Mouse (Mus musculus) heart, embryonic 12.5 days (tissue): ENCODE measurements around the gene Pibf1. TPM values are rescaled to one million over a fixed set of nuclear protein-coding genes. Genes with fewer than 3 reads are reported as not detected.

ENCODE experiments used
- ATAC-seq: fragments of 200-750 bp; cut with Nextera tagmentation; 2 replicates; pipeline ENCODE4 v1.8.0; 2017; ENCODE audit warnings: moderate TSS enrichment, moderate library complexity; ENCODE audit not compliant: insufficient number of reproducible peaks, low FRiP score
- H3K27ac ChIP-seq: fragments of 300-500 bp; sonication (generic); 2 replicates; pipeline ENCODE4 v1.5.1; 2016; ENCODE audit warnings: mild to moderate bottlenecking, moderate library complexity; ENCODE audit not compliant: poor library complexity, severe bottlenecking
- H3K27me3 ChIP-seq: fragments of 300-500 bp; sonication (generic); replicated peaks from 2 replicates; pipeline ENCODE4 v1.6.1; 2016; ENCODE audit warnings: mild to moderate bottlenecking, moderate library complexity
- H3K36me3 ChIP-seq: fragments of 300-500 bp; sonication (generic); 2 replicates; pipeline ENCODE4 v1.6.1; 2016; ENCODE audit warnings: mild to moderate bottlenecking, moderate library complexity
- H3K4me1 ChIP-seq: fragments of 300-500 bp; sonication (generic); replicated peaks from 2 replicates; pipeline ENCODE4 v1.6.1; 2016; ENCODE audit warnings: mild to moderate bottlenecking
- H3K4me2 ChIP-seq: fragments of 300-500 bp; sonication (generic); 2 replicates; pipeline ENCODE4 v1.6.1; 2016; ENCODE audit warnings: mild to moderate bottlenecking, moderate library complexity
- H3K4me3 ChIP-seq: fragments of 300-500 bp; sonication (generic); 2 replicates; pipeline ENCODE4 v1.5.1; 2016; ENCODE audit warnings: mild to moderate bottlenecking
- H3K9ac ChIP-seq: fragments of 300-500 bp; sonication (generic); 2 replicates; pipeline ENCODE4 v1.6.1; 2016; ENCODE audit warnings: mild to moderate bottlenecking, moderate library complexity
- H3K9me3 ChIP-seq: fragments of 300-500 bp; sonication (generic); replicated peaks from 2 replicates; pipeline ENCODE4 v1.6.1; 2016; ENCODE audit warnings: mild to moderate bottlenecking, moderate library complexity
- WGBS: fragments of 180-500 bp; shearing (Covaris S2); methylation state at CpG from one replicate; pipeline ENCODE4 v1.1.7; 2016; 5-methylcytosine and 5-hydroxymethylcytosine counted together
- polyA plus RNA-seq: library from polyadenylated mRNA; unstranded; fragments of >200 nt; fragmentation: Nextera tagmentation; extraction: Ambion mirVana; gene quantifications from 2 replicates; pipeline ENCODE4 v1.2.1, GENCODE M21; 2016

Gene Pibf1
- polyA plus RNA-seq, 1 experiment from 2014 or later: 17.6 TPM

DNA sequence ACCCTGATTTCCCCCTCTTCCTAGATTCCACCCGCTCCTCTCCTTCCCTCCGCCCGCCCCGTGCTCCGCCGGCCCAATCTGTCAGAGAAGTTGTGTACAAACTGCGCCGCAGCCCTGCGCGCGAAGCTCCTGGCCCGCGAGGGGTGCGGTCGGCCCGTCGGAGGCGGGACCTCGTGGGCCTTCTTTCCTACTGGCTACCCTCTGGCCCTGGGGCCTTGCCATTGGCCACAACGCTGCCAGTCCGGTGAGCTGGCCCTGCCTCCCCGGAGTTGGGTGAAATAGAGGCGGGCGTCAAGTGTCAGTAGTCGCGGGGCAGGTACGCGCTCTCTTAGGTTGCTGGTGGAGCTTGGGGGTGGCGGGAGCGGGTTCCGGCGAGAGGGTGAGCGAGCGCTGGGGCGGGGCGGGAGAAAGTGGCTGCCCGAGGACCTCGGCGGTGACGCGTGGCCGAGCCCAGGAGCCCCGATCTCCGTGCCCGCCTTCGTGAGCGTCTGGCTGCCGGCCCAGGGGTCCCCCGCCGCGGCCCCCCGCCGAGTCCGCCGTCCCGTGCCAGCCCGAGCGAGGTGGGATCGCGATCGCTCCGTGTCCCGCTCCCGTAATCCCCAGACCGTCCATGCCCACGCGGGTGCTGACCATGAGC, 199.3 kb downstream of the Pibf1 start, which contains the start of gene Klf5:
Gene Klf5, plus strand, starts transcription at position 307 of the 637 bp plus-strand sequence.
- WGBS: under 1% methylated on average over 58 of the region's 67 CpGs
- Histone ChIP-seq H3K27me3 (peaks cover 20% of the 10 kb centered on the region), H3K27ac (0 out of 2 replicates have a peak within 1 kb of the TSS, but pooled peaks have one; percentile 12), H3K4me3 (peak within 1 kb of the TSS; percentile 57), H3K4me1 (peaks cover 9% of the 10 kb centered on the region), H3K9ac (peak within 1 kb of the TSS; percentile 67), H3K9me3 (no peaks in the 10 kb centered on the region), H3K4me2 (peak within 1 kb of the TSS; percentile 82), H3K36me3 (0 out of 2 replicates have a peak, but pooled peaks cover 2% of the 10 kb centered on the region)
- ATAC-seq: peak; percentile 95

- no peaks in the 10 kb centered on the region for H3K9me3 ChIP-seq
- peak; percentile 75 for ATAC-seq
- peak overlapping the region; percentile 82 for H3K4me2 ChIP-seq
- H3K4me3 ChIP-seq: peak overlapping the region; percentile 57
- WGBS: under 1% methylated on average over 52 of the region's 60 CpGs
- peaks cover 20% of the 10 kb centered on the region for H3K27me3 ChIP-seq
- H3K36me3 ChIP-seq: 0 out of 2 replicates have a peak, but pooled peaks cover 2% of the 10 kb centered on the region
- H3K4me1 ChIP-seq: peaks cover 9% of the 10 kb centered on the region
- peak overlapping the region; percentile 67 for H3K9ac ChIP-seq
- H3K27ac ChIP-seq: 0 out of 2 replicates have a peak overlapping the region, but pooled peaks have one; percentile 12
Observed at GRCm38 (mm10) chr14:99299022-99299481, 199.8 kb downstream of the Pibf1 start.

GRCm38 (mm10) chr14:99299701-99300191, 200.5 kb downstream of the Pibf1 start:
- Histone ChIP-seq H3K27ac (no peak overlapping the region), H3K9me3 (no peaks in the 10 kb centered on the region)

DNA sequence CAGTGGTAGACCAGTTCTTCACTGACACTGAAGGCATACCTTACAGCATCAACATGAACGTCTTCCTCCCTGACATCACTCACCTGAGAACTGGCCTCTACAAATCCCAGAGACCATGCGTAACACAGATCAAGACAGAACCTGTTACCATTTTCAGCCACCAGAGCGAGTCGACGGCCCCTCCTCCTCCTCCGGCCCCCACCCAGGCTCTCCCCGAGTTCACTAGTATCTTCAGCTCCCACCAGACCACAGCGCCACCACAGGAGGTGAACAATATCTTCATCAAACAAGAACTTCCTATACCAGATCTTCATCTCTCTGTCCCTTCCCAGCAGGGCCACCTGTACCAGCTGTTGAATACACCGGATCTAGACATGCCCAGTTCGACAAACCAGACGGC, 202.2 kb downstream of the Pibf1 start:
- Histone ChIP-seq H3K36me3 (0 out of 2 replicates have a peak, but pooled peaks cover 2% of the 10 kb centered on the region), H3K4me2 (no peak overlapping the region), H3K27me3 (peaks cover 16% of the 10 kb centered on the region), H3K27ac (no peak overlapping the region), H3K9ac (no peak overlapping the region), H3K4me1 (peaks cover 3% of the 10 kb centered on the region), H3K4me3 (no peak overlapping the region), H3K9me3 (no peaks in the 10 kb centered on the region)
- 57% methylated on average over 11 of the region's 11 CpGs for whole genome bisulfite sequencing
- ATAC-seq: no peak

More at GRCm38 (mm10) chr14:99299701-99300191, 200.5 kb downstream of the Pibf1 start:
- Histone ChIP-seq H3K4me2 (peak overlapping the region; percentile 82), H3K27me3 (peaks cover 16% of the 10 kb centered on the region), H3K4me3 (peak overlapping the region; percentile 57), H3K4me1 (peaks cover 9% of the 10 kb centered on the region), H3K36me3 (0 out of 2 replicates have a peak, but pooled peaks cover 2% of the 10 kb centered on the region), H3K9ac (peak overlapping the region; percentile 67; the same call in 1 of the 2 replicates)
- no peak for ATAC-seq
- WGBS: 7% methylated on average over 21 of the region's 21 CpGs

Other genes starting within 250 kb of the Pibf1 start
- 0.87 and 1.1 TPM in 2 replicates for gene Rpl36a-ps1, start 105.1 kb upstream of the Pibf1 start, polyA plus RNA-seq
- gene Mzt1, start 53.3 kb upstream of the Pibf1 start, polyA plus RNA-seq: 104 and 105 TPM in 2 replicates
- gene Bora, start 53.2 kb upstream of the Pibf1 start, polyA plus RNA-seq: 47.0 and 48.5 TPM in 2 replicates
- gene Dis3, start 346 bp downstream of the Pibf1 start, polyA plus RNA-seq: 30.1 and 33.5 TPM in 2 replicates
- gene Klf5, start 199.3 kb downstream of the Pibf1 start, polyA plus RNA-seq: 2.8 and 2.9 TPM in 2 replicates